Mouse (Mus musculus): ENCODE data around the gene Defa33. TPM values are rescaled to one million over a fixed set of nuclear protein-coding genes. Genes with fewer than 3 reads are reported as not detected.
"Not testable (repeated sequence)": the region's sequence is repeated elsewhere in the genome, so short reads cannot be mapped to it uniquely, and the experiment has no call there.

Defa33 gene
- not detected for total RNA-seq (2022)

- not testable (repeated sequence) for DNase-seq
Measured at GRCm38 (mm10) chr8:21391511-21391910, at the start of gene Defa33. Defa33 (plus strand) TSS chr8:21391811.

GRCm38 (mm10) chr8:21378215-21378614, 13.4 kb upstream of the Defa33 start, which contains the start of gene Defa2:
Defa2 (plus strand) TSS chr8:21378515.
- not testable (repeated sequence) for DNase-seq

- not testable (repeated sequence) for DNase-seq
Measured at GRCm38 (mm10) chr8:21427111-21427510, 35.5 kb downstream of the Defa33 start, which contains the start of gene Defa36. Defa36 (plus strand) TSS chr8:21427411.

Other genes with a start within 250 kb of the Defa33 start
- gene Defa22, start 229.5 kb upstream of the Defa33 start, total RNA-seq (2022): not detected
- gene Defa31, start 200.2 kb upstream of the Defa33 start, total RNA-seq (2022): not detected
- not detected for gene Gm15293, start 190.2 kb upstream of the Defa33 start, total RNA-seq (2022)
- gene Gm15292, start 142.1 kb upstream of the Defa33 start, total RNA-seq (2022): not detected
- not detected for gene Defa27, start 76.3 kb upstream of the Defa33 start, total RNA-seq (2022)
- gene Defa29, start 64.8 kb upstream of the Defa33 start, total RNA-seq (2022): not detected
- gene Defa2, start 13.3 kb upstream of the Defa33 start, total RNA-seq (2022): not detected
- not detected for gene Defa36, start 35.6 kb downstream of the Defa33 start, total RNA-seq (2022)
- not detected for gene Gm7849, start 64.7 kb downstream of the Defa33 start, total RNA-seq (2022)
- not detected for gene Defa20, start 117.4 kb downstream of the Defa33 start, total RNA-seq (2022)
- gene Defa32, start 137.2 kb downstream of the Defa33 start, total RNA-seq (2022): not detected
- not detected for gene Defa37, start 173.6 kb downstream of the Defa33 start, total RNA-seq (2022)
- not detected for gene Defa28, start 191.2 kb downstream of the Defa33 start, total RNA-seq (2022)
- gene Gm7861, start 202.7 kb downstream of the Defa33 start, total RNA-seq (2022): not detected
- not detected for gene Defa26, start 226.4 kb downstream of the Defa33 start, total RNA-seq (2022)